Mouse (Mus musculus): ENCODE data around the gene Ssh2.

Gene Ssh2

GRCm38 (mm10) chr11:77188868-77189267 lies 27.2 kb upstream of the Ssh2 start, which contains the start of gene Efcab5:
Gene Efcab5, minus strand, starts transcription at chr11:77188968.
- Histone ChIP-seq H3K27me3 (ENCODE audit: insufficient read depth, low read length) (no peaks in the 10 kb centered on the region), H3K4me1 (replicated peaks; ENCODE audit: low read depth, low read length) (no peaks in the 10 kb centered on the region), H3K9me3 (ENCODE audit: low read length) (no peaks in the 10 kb centered on the region), H3K4me3 (replicated peaks; ENCODE audit: low read length) (no peak within 1 kb of the TSS), H3K36me3 (ENCODE audit: insufficient read depth, low read length) (no peaks in the 10 kb centered on the region)
- TF ChIP-seq NANOG (IDR thresholded peaks at IDR 0.05; ENCODE audit: borderline replicate concordance, low read length) = no peak
- no peak for TF ChIP-seq CTCF (conservative IDR thresholded peaks at IDR 0.05; ENCODE audit: low read length)
- no peak for TF ChIP-seq POU5F1 (IDR thresholded peaks at IDR 0.05; ENCODE audit: borderline replicate concordance, low read length)

GRCm38 (mm10) chr11:77193410-77193809 lies 22.7 kb upstream of the Ssh2 start:
- Histone ChIP-seq H3K27me3 (ENCODE audit: insufficient read depth, low read length) (no peaks in the 10 kb centered on the region), H3K4me1 (replicated peaks; ENCODE audit: low read depth, low read length) (no peaks in the 10 kb centered on the region), H3K4me3 (replicated peaks; ENCODE audit: low read length) (no peak overlapping the region), H3K9me3 (ENCODE audit: low read length) (no peaks in the 10 kb centered on the region), H3K36me3 (ENCODE audit: insufficient read depth, low read length) (no peaks in the 10 kb centered on the region)
- no peak for TF ChIP-seq CTCF (conservative IDR thresholded peaks at IDR 0.05; ENCODE audit: low read length)
- TF ChIP-seq POU5F1 (IDR thresholded peaks at IDR 0.05; ENCODE audit: borderline replicate concordance, low read length) = no peak
- TF ChIP-seq NANOG (IDR thresholded peaks at IDR 0.05; ENCODE audit: borderline replicate concordance, low read length) = no peak

GRCm38 (mm10) chr11:77193941-77194553 lies 22.0 kb upstream of the Ssh2 start:
- H3K9me3 ChIP-seq (ENCODE audit: low read length) = no peaks in the 10 kb centered on the region
- H3K4me1 ChIP-seq (replicated peaks; ENCODE audit: low read depth, low read length) = no peaks in the 10 kb centered on the region
- no peak overlapping the region for H3K4me3 ChIP-seq (replicated peaks; ENCODE audit: low read length)
- H3K36me3 ChIP-seq (ENCODE audit: insufficient read depth, low read length) = no peaks in the 10 kb centered on the region
- TF ChIP-seq CTCF (conservative IDR thresholded peaks at IDR 0.05; ENCODE audit: low read length) (no peak), NANOG (IDR thresholded peaks at IDR 0.05; ENCODE audit: borderline replicate concordance, low read length) (no peak), POU5F1 (IDR thresholded peaks at IDR 0.05; ENCODE audit: borderline replicate concordance, low read length) (no peak)
- H3K27me3 ChIP-seq (ENCODE audit: insufficient read depth, low read length) = no peaks in the 10 kb centered on the region

- Histone ChIP-seq H3K4me3 (replicated peaks; ENCODE audit: low read length) (no peak overlapping the region), H3K4me1 (replicated peaks; ENCODE audit: low read depth, low read length) (peaks cover 3% of the 10 kb centered on the region), H3K27me3 (ENCODE audit: insufficient read depth, low read length) (no peaks in the 10 kb centered on the region), H3K36me3 (ENCODE audit: insufficient read depth, low read length) (no peaks in the 10 kb centered on the region), H3K9me3 (ENCODE audit: low read length) (no peaks in the 10 kb centered on the region)
- TF ChIP-seq POU5F1 (IDR thresholded peaks at IDR 0.05; ENCODE audit: borderline replicate concordance, low read length) (no peak), CTCF (conservative IDR thresholded peaks at IDR 0.05; ENCODE audit: low read length) (no peak), NANOG (IDR thresholded peaks at IDR 0.05; ENCODE audit: borderline replicate concordance, low read length) (no peak)
Observed at GRCm38 (mm10) chr11:77194762-77195161, 21.3 kb upstream of the Ssh2 start.

GRCm38 (mm10) chr11:77195360-77196109 lies 20.6 kb upstream of the Ssh2 start:
- Histone ChIP-seq H3K9me3 (ENCODE audit: low read length) (no peaks in the 10 kb centered on the region), H3K27me3 (ENCODE audit: insufficient read depth, low read length) (no peaks in the 10 kb centered on the region), H3K36me3 (ENCODE audit: insufficient read depth, low read length) (no peaks in the 10 kb centered on the region), H3K4me1 (replicated peaks; ENCODE audit: low read depth, low read length) (peaks cover 6% of the 10 kb centered on the region), H3K4me3 (replicated peaks; ENCODE audit: low read length) (no peak overlapping the region)
- TF ChIP-seq NANOG (IDR thresholded peaks at IDR 0.05; ENCODE audit: borderline replicate concordance, low read length) = no peak
- no peak for TF ChIP-seq POU5F1 (IDR thresholded peaks at IDR 0.05; ENCODE audit: borderline replicate concordance, low read length)
- TF ChIP-seq CTCF (conservative IDR thresholded peaks at IDR 0.05; ENCODE audit: low read length) = no peak

GRCm38 (mm10) chr11:77196181-77197143 lies 19.6 kb upstream of the Ssh2 start:
- H3K9me3 ChIP-seq (ENCODE audit: low read length) = no peaks in the 10 kb centered on the region
- H3K36me3 ChIP-seq (ENCODE audit: insufficient read depth, low read length) = no peaks in the 10 kb centered on the region
- H3K4me1 ChIP-seq (replicated peaks; ENCODE audit: low read depth, low read length) = peaks cover 13% of the 10 kb centered on the region
- TF ChIP-seq CTCF (conservative IDR thresholded peaks at IDR 0.05; ENCODE audit: low read length) (no peak), NANOG (IDR thresholded peaks at IDR 0.05; ENCODE audit: borderline replicate concordance, low read length) (no peak), POU5F1 (IDR thresholded peaks at IDR 0.05; ENCODE audit: borderline replicate concordance, low read length) (no peak)
- H3K4me3 ChIP-seq (replicated peaks; ENCODE audit: low read length) = no peak overlapping the region
- no peaks in the 10 kb centered on the region for H3K27me3 ChIP-seq (ENCODE audit: insufficient read depth, low read length)

- no peaks in the 10 kb centered on the region for H3K9me3 ChIP-seq (ENCODE audit: low read length)
- H3K27me3 ChIP-seq (ENCODE audit: insufficient read depth, low read length) = no peaks in the 10 kb centered on the region
- H3K4me1 ChIP-seq (replicated peaks; ENCODE audit: low read depth, low read length) = peaks cover 15% of the 10 kb centered on the region
- H3K36me3 ChIP-seq (ENCODE audit: insufficient read depth, low read length) = no peaks in the 10 kb centered on the region
- TF ChIP-seq NANOG (IDR thresholded peaks at IDR 0.05; ENCODE audit: borderline replicate concordance, low read length) = no peak
- TF ChIP-seq POU5F1 (IDR thresholded peaks at IDR 0.05; ENCODE audit: borderline replicate concordance, low read length) = no peak
- TF ChIP-seq CTCF (conservative IDR thresholded peaks at IDR 0.05; ENCODE audit: low read length) = no peak
- H3K4me3 ChIP-seq (replicated peaks; ENCODE audit: low read length) = no peak overlapping the region
Observed at GRCm38 (mm10) chr11:77199636-77200035, 16.5 kb upstream of the Ssh2 start.

- no peaks in the 10 kb centered on the region for H3K9me3 ChIP-seq (ENCODE audit: low read length)
- H3K36me3 ChIP-seq (ENCODE audit: insufficient read depth, low read length) = no peaks in the 10 kb centered on the region
- no peaks in the 10 kb centered on the region for H3K27me3 ChIP-seq (ENCODE audit: insufficient read depth, low read length)
- H3K4me3 ChIP-seq (replicated peaks; ENCODE audit: low read length) = no peak overlapping the region
- TF ChIP-seq CTCF (conservative IDR thresholded peaks at IDR 0.05; ENCODE audit: low read length) = no peak
- TF ChIP-seq POU5F1 (IDR thresholded peaks at IDR 0.05; ENCODE audit: borderline replicate concordance, low read length) = no peak
- no peak for TF ChIP-seq NANOG (IDR thresholded peaks at IDR 0.05; ENCODE audit: borderline replicate concordance, low read length)
- peaks cover 15% of the 10 kb centered on the region for H3K4me1 ChIP-seq (replicated peaks; ENCODE audit: low read depth, low read length)
Observed at GRCm38 (mm10) chr11:77200703-77201102, 15.4 kb upstream of the Ssh2 start.
